Mouse (Mus musculus): ENCODE results near the gene Fbxo47. TPM values are rescaled to one million over a fixed set of nuclear protein-coding genes. Genes with fewer than 3 reads are reported as not detected.
A peak's percentile ranks its signal among the peaks of the same experiment; 100 is the strongest.
"Not testable (repeated sequence)": the region's sequence is repeated elsewhere in the genome, so short reads cannot be mapped to it uniquely, and the experiment has no call there.

Gene Fbxo47
- total RNA-seq, 2 experiments from 2014 or later, result 0.58 to 1.2 TPM

DNA sequence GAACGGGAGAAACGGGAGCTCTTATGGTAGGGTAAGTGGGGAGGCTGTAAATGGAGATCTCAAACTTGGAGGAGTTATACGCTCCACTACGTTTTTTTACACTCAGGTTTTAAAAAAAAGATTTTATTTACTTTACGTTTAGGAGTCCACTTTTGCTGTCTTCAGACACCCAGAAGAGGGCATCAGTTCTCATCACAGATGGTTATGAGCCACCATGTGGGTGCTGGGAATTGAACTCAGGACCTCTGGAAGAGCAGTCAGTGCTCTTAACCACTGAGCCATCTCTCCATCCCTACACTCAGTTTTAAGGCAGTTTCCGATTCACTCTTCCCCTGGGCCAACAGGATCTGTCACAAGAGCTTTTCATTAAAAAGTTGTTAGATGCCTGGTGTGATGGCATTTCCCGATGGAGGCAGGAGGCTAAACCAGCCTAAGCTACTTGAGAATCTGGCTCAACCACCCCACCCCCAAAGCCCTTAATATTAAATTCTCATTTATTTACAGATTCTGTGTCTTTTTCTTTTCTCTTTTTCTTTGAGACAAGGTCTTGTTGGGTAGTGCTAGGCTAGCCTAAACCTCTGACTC is 739 bp upstream of the Fbxo47 start:
- no peak for DNase-seq (ENCODE audit: low spot score in 2 of 2)

DNA sequence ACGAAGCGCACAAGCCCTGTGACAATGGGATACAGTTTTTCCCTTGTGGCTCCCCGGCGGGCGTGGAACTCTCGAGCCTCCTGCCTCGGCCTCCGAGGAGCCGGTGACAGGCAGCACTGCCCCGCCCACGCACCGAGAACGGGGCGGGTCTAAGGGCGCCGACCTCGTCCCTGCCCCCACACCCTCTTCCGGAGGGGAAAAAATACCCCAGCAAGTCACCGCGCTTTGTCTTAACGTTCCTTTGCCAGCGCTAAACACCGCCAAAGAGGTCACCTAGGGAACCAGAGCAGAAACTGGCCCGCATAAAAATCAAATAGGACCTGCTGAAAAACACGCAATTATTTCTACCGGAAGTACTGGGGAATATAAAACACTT is 424 bp downstream of the Fbxo47 start:
- peak; percentile 66 to 76 for DNase-seq (ENCODE audit: low spot score in 2 of 2)

DNA sequence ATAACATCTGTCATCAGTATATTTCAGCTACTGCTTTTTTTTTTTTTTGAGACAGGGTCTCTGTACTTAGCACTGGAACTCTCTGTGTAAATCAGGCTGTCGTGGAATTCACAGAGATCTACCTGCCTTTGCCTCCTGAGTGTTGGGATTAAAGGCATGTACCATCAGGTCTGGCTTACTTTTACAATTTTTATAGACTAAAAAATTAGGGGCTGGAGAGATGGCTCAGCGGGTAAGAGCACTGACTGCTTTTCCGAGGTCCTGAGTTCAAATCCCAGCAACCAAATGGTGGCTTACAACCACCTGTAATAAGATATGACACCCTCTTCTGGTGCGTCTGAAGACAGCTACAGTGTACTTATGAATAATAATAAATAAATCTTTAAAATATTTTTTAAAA is 3.6 kb downstream of the Fbxo47 start:
- DNase-seq (ENCODE audit: low spot score in 2 of 2), result no peak

DNA sequence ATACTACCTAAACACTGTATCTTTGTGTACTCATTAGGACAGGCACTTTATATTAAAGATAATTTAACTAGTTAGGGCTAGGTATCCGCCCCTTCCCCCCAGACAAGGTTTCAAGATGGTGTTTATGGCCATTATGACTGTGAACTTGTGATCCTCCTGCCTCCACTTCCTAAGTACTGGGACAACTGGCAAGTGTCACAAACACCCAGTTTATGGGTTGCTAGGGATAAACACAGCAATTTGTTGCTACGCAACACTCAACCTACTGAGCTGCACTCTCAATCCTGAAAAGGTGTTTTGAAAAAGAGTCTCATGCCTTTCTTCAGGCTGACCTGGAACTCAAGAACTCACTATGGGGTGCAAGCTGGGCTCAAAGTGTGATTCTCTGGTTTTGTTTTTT is 6.6 kb downstream of the Fbxo47 start:
- DNase-seq (ENCODE audit: low spot score in 2 of 2), result no peak

DNA sequence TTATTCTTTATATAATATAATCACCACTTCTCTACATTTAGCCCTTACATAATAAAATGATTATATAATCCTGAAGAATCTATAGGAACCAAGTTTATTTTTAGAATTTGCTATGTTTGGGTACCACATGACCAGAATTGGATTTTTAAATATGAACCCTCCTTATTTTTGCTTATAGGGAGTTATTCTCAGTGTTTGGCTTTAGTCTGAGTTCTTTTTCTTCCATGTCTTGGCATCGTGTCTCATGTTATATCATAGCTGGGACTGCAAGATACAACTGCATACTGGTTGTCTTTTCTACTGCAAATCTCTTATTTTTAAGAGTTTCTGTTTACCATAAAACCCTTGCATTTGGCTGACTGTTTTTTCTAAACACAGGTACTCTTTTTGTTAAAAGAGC is 9.6 kb downstream of the Fbxo47 start:
- no peak for DNase-seq (ENCODE audit: low spot score in 2 of 2)

DNA sequence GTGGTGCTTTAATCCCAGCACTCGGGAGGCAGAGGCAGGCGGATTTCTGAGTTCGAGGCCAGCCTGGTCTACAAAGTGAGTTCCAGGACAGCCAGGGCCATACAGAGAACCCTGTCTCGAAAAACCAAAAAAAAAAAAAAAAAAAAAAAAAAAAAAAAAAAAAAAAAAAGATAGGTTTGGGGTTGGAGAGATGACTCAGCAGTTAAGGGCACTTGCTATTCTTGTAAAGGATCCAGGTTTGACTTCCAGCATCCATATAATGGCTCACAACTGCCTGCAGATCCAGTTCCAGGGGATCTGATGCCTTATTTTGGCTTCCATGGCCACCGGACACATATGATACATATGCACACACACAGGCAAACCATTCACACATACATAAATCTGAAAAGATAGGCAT is 11.6 kb downstream of the Fbxo47 start:
- DNase-seq (ENCODE audit: low spot score in 2 of 2), result not testable (repeated sequence)

DNA sequence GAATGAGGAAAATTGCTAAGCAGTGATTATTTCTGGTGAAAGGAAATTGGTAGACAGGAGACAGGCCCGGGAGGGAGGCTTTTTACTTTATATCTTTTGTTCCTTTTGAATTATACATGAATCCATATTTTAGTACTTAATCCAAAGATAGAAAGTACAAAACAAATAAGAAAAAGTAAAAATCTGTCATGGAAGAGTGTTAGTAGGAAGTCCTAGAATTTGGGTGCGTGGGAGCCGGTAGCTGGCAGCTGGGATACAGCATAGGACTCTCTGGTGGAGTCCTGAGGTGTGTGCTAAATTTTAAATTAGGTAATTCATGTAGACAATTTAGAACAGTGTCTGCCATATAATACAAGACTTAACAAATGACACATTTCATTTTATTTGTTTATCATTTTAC is 16.4 kb downstream of the Fbxo47 start:
- DNase-seq (ENCODE audit: low spot score in 2 of 2), result no peak

DNA sequence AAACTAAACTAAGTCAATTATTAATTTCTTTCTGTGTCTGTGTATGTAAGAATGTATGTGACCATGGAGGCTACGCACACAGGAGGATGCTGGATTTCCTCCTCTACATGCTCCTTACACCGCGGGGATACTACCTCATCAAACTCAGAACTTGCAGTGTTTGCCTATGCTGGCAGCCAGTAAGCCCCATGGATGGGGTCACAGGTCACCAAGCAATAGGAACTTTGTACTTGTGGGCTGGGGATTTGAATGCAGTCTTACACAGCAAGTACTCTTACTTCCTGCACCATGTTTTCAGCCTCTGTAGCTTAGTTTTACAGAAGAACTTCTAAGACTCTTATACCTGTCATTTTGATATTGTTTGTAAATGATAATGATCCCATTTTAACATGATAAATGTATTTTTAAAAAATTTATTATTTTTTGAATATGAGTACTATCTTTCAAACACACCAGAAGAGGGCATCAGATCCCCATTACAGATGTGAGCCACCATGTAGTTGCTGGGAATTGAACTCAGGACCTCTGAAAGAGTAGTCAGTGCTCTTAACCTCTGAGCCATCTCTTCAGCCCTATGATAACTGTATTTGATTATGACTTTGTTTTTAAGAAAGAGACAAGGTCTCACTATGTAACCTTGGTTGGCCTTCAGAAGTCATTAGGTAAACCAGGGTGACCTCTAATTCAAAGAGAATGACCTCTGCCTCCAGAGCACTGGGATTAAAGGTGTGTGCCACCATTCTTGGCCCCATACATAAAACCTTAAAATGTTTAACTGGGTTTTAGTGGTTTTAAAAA is 17.7 kb downstream of the Fbxo47 start:
- no peak for DNase-seq (ENCODE audit: low spot score in 2 of 2)

DNA sequence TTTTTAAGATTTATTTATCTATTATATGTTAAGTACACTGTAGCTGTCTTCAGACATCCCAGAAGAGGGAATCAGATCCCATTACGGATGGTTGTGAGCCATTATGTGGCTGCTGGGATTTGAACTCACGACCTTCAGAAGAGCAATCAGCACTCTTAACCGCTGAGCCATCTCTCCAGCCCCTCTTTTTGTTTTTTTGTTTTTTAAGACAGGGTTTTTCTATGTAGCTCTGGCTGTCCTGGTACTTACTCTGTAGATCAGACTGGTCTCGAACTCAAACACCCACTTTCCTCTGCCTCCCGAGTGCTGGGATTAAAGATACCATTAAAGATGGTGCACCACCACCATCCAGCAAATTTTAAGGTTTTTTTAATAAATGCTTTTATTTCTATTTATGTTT is 18.5 kb downstream of the Fbxo47 start:
- no peak for DNase-seq (ENCODE audit: low spot score in 2 of 2)

DNA sequence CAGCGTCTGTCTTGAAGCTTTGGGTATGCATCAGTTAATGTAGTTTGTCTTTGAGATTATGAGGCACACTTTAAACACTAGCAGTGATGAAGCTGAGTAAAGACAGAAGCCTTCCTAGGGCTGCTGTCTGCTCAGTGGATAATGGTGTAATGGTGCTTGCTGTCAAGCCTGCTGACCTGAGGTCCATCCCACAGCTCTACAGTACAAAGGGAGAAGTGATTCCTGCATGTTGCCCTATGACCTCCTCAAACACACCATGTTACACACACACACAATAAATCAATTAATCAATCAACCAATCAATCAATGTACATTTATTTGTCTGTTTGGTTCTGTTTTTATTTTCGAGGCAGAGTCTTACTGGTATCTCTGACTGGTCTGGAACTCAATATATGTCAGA is 21.8 kb downstream of the Fbxo47 start:
- DNase-seq (ENCODE audit: low spot score in 2 of 2), result no peak

DNA sequence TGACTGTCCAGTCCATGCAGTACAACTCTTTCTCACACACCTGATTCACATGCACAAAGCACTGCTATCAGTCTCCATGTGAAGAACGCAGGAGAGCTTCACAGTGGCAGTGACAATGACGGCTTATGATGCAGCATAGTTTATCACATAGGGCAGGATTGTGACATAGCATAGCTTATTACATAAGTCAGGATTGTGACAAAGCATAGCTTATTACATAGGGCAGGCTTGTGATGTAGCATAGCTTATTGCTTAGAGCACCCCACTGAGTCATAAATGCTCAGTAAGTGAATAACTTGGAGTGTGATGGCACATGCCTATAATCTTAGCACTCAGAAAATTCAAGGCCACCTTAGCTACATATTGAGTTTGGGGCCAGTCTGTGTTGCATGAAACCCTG is 28.5 kb downstream of the Fbxo47 start:
- no peak for DNase-seq (ENCODE audit: low spot score in 2 of 2)

DNA sequence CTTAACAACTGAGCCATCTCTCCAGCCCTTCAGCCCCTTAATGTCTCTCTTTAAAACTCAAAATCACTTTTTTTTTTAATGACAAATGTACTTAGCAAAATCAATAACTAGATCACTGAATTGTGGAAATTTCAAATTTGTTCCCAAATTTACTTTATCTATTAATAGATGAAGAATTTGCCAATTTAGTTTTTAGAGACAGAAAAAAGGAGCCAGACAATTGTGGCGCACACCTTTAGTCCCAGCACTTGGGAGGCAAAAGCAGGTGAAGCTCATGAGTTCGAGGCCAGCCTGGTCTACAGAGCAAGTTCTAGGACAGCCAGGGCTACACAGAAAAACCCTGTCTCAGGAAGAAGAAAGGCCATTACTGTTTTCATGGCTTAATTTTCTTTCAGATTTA is 32.4 kb downstream of the Fbxo47 start:
- no peak for DNase-seq (ENCODE audit: low spot score in 2 of 2)

DNA sequence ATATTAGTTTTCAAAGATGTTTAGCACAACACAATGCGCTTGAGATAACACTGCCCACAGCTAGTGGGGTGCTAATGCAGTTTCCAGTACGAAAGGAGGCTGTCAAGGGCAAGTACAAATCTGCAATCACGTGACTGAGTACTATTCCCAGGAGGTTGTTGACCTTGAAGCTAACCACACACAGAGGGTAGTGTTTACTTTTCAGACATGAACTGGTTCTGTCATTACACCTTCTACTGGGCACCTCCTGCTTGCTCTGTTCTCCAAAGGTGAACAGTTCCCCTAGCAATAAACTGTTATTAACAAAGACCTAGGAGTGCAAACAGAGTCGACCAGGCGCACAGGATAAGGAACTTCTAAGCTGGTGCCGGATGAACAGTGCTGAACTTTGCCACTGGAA is 33.6 kb downstream of the Fbxo47 start:
- DNase-seq (ENCODE audit: low spot score in 2 of 2), result no peak

DNA sequence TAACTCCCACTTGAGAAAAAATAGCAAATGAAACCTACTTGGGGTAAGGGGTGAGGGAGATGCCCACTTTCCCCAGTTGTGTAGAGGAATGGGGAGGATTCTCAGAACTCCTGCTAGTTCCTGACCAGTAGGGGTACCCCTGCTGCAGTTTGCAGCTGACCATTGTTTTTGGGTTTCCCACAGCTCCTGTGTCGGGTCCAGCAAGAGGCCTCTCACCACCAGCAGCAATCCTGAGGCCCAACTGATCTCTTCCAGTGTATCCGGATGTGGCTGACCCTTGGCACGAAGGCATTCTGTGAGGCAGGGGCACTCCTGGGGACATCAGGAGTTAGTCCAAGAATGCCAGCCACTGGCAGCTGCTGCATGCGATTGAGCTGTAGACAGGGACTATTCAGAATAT is 42.0 kb downstream of the Fbxo47 start:
- DNase-seq (ENCODE audit: low spot score in 2 of 2), result no peak

DNA sequence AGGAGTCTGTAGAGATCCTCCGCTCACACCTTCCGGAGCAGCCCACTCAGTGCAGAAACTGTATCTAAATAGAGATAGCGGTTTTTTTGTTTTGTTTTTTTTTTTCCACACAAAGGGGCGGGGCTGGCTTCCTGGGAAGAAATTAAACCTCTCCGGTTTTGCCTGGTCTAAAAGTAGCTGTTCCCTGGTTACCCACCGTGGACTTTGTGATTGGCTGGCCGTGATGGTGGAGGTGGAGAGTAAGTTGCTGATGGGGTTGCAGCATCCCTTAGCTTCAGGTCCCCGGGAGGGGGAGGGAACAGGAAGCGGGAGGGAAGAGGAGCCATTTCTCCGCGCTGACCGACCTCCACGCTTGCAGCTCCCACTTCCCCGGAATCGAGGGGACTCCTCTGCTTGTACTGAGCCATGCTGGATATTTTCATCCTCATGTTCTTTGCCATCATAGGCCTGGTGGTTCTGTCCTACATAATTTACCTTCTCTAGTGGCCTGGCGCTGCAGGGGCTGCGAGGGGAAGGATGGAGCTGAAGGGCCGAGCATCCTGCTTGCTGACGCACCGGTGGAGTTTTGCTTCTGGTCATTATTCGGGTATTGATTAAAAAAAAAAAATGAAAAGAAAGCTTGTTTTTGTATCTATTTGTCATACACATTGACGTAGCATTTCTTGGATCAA is 42.8 kb downstream of the Fbxo47 start:
- DNase-seq (ENCODE audit: low spot score in 2 of 2), result peak; percentile 53 to 57

DNA sequence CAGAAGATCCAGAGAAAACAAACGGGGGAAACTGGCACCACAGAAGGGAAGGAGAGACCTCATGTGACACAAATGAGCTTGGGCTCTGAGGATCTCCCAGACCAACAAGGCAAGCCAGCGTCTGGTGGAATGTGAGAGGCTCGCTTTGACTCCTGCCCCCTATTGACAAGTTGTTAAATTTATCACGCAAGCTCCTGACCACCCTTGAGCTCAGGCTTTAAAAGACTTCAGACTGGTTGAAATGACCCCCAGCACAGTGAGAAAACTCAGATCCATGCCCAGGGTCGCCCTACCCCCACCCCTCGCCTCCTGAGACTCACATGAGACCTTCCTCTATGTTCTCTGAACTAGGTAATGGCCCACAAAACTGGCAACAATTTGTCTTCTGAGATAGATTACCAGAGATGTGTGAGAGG is 43.4 kb downstream of the Fbxo47 start, which contains the start of gene B230217C12Rik:
B230217C12Rik (plus strand) TSS at position 242 of the 416 bp plus-strand sequence.
- DNase-seq (ENCODE audit: low spot score in 2 of 2), result no peak

DNA sequence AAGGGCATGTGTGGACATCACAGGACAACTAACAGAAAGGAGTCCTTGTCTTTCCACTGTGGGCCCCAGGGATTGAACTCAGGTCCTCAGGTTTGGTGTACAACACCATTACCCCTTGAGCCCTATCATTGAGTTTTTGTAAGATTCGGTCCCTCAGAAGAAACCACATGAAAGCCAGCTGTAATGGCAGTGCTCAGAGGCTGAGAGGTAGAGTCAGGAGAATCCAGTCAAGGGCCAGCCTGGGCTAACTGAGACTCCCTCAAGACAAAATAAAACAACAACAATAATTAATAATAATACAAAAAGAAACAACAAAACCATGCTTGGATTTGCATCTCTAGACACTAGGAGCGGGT is 43.8 kb downstream of the Fbxo47 start:
- no peak for DNase-seq (ENCODE audit: low spot score in 2 of 2)

DNA sequence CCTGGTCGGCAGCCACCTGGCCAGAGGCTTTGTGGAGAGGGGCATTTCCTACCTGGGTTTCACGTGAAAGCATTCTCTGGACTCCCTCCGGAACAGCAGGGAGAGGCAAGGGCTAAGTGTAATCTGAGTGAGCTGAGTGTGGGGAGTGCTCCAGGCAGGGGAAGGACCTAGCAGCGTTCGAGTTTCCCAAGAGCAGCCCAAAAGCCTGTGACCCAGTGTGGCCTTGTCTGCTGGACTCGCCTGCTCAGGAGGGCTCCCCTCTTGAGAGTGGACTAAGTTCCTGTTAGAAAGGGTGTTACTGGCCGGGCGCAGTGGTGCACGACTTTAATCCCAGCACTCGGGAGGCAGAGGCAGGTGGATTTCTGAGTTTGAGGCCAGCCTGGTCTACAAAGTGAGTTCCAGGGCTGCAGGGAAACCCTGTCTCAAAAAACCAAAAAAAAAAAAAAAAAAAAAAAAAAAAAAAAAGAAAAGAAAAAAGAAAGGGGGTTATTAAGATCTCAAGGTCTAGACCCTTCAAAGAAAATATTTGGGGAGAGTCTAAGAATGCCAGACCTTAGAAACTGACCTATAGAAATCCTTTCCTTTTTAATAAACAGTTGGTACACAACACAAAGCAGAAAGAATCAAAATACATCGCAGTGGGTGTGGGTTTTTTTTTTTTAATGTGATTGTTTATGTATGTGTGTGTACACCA is 44.4 kb downstream of the Fbxo47 start:
- DNase-seq (ENCODE audit: low spot score in 2 of 2), result no peak

DNA sequence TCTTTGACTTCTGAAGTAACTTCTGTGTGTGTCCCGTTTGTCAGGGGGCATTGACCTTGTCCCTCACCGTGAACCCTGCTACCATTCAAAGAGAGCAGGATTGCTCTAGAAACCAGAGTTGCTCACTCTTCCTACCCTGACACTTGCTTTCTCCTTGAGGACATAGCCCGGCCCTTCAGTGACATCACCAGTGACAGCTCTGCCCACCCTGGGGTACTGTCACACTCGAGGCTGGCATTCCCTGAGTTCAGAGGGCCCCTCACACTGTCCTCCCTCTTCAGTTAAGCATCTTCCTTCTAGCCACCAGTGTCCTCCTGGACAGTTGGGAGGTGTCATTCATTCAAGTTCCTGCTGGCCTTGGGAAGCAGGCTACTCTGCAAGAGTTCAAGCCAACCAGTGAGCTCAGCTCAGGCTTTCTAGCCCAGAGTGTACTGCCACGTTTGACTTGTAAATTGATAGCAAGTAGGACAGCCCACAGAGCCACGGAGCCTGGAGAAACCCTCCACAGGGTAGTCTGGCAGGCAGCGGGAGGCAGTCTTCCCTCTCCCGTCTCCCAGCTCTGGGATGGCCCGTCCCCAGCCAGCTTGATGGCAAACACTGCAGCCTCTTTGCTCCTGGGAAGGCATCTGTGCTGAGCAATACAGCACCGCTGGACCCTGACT is 45.0 kb downstream of the Fbxo47 start:
- DNase-seq (ENCODE audit: low spot score in 2 of 2), result no peak

DNA sequence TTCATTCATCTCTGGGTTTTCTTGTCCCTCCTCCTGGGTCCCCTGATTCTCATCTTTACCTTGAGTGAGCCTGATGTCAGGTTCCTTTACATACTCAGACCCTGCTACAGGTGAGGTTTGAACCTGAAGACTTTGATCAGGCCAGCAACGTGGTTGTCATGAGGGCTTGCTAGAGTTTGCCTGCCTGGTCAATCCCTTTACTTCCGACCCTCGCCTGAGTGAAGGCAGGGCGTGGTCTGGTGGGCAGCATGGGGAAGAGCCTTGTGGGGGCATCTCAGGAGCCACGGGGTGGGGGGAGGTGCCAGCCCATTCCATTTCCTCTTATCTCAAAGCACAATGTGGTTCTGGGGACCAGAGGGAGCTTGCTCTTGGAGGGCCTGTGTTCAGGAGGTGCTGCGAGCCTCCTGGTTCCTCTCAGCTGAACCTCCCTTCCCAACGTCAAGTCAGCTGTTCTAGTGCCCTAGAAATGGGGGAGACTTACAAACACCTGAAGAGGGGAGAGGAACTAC is 46.3 kb downstream of the Fbxo47 start:
- no peak for DNase-seq (ENCODE audit: low spot score in 2 of 2)

DNA sequence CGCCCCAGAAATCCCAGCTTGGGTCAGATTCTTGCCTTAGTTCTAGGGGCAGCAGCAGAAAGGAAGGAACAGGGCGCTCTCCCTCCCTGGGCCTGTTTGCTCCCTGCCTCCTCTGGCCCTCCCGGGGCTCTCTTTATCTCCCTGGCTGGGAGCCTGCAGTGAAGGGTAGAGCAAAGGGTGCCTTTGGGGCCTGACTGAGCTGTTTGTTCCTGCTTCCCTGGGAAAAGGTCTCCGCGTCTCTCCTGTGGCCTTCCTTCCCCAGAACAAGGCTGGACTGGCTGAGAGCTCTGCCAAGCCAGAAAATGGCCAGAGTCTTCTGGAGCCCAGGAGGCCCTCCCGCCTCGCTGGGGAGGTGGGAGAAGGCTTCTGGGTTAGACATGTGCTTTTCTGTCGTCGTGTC is 46.9 kb downstream of the Fbxo47 start:
- DNase-seq (ENCODE audit: low spot score in 2 of 2), result not testable (repeated sequence)

Data from adrenal gland, adult 18-20 months (tissue).